Mouse (Mus musculus): Measurements from ENCODE around the gene Ccdc84. TPM values are rescaled to one million over a fixed set of nuclear protein-coding genes. Genes with fewer than 3 reads are reported as not detected.
A peak's percentile ranks its signal among the peaks of the same experiment; 100 is the strongest.
"Not testable (repeated sequence)": the region's sequence is repeated elsewhere in the genome, so short reads cannot be mapped to it uniquely, and the experiment has no call there.

Gene Ccdc84
- polyA plus RNA-seq, 1 experiment from 2014 or later: 30.9 TPM

- peaks cover 21% of the 10 kb centered on the region for H3K4me1 ChIP-seq
- peak; percentile 98 for ATAC-seq (replicated peaks; ENCODE audit: low FRiP score)
Measured at GRCm38 (mm10) chr9:44379054-44379834, 39.1 kb downstream of the Ccdc84 start, which contains the start of gene Hyou1. Gene Hyou1, plus strand, starts transcription at chr9:44379490.

GRCm38 (mm10) chr9:44378153-44378730 is 40.1 kb downstream of the Ccdc84 start:
- peak overlapping the region; percentile 77 for H3K4me3 ChIP-seq (replicated peaks)
- peak overlapping the region; percentile 83 for H3K27ac ChIP-seq
- H3K9ac ChIP-seq: peak overlapping the region; percentile 65
- peak overlapping the region; percentile 76 for H3K4me2 ChIP-seq
- WGBS: 84% methylated on average over 5 of the region's 5 CpGs
- no peaks in the 10 kb centered on the region for H3K27me3 ChIP-seq
- peaks cover 27% of the 10 kb centered on the region for H3K36me3 ChIP-seq
- H3K4me1 ChIP-seq: peaks cover 21% of the 10 kb centered on the region
- H3K9me3 ChIP-seq (replicated peaks): no peaks in the 10 kb centered on the region
- no peak for ATAC-seq (replicated peaks; ENCODE audit: low FRiP score)

More at GRCm38 (mm10) chr9:44379054-44379834, 39.1 kb downstream of the Ccdc84 start, which contains the start of gene Hyou1:
- H3K27ac ChIP-seq: peak within 1 kb of the TSS; percentile 87
- H3K9ac ChIP-seq: peak within 1 kb of the TSS; percentile 91
- H3K27me3 ChIP-seq: no peaks in the 10 kb centered on the region
- peak within 1 kb of the TSS; percentile 77 for H3K4me3 ChIP-seq (replicated peaks)
- H3K9me3 ChIP-seq (replicated peaks): no peaks in the 10 kb centered on the region
- WGBS: under 1% methylated on average over 83 of the region's 83 CpGs
- peaks cover 37% of the 10 kb centered on the region for H3K36me3 ChIP-seq
- H3K4me2 ChIP-seq: peak within 1 kb of the TSS; percentile 76

DNA sequence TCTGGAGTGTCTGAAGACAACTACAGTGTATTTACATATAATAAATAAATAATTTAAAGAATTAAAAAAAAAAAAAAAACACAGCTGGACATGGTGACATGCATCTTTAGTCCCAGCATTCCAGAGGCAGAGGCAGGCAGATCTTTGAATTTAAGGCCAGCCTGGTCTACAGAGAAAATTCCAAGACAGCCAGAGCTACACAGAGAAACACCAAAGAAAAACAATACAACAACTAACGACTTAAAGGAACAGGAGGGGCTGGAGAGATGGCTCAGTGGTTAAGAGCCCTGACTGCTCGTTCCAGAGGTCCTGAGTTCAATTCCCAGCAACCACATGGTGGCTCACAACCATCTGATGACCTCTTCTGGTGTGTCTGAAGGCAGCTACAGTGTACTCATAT is 41.0 kb downstream of the Ccdc84 start:
- not testable (repeated sequence) for H3K9me3 ChIP-seq (replicated peaks); H3K9ac ChIP-seq; H3K4me2 ChIP-seq; H3K4me3 ChIP-seq (replicated peaks); ATAC-seq (replicated peaks; ENCODE audit: low FRiP score); H3K27me3 ChIP-seq; H3K27ac ChIP-seq
- WGBS: 81% methylated on average over 2 of the region's 2 CpGs
- Histone ChIP-seq H3K36me3 (peaks cover 18% of the 10 kb centered on the region), H3K4me1 (peaks cover 21% of the 10 kb centered on the region)

- Histone ChIP-seq H3K4me1 (peaks cover 21% of the 10 kb centered on the region), H3K9ac (no peak overlapping the region), H3K4me3 (replicated peaks) (no peak overlapping the region), H3K27me3 (no peaks in the 10 kb centered on the region), H3K9me3 (replicated peaks) (no peaks in the 10 kb centered on the region), H3K4me2 (no peak overlapping the region), H3K27ac (no peak overlapping the region), H3K36me3 (peaks cover 6% of the 10 kb centered on the region)
- ATAC-seq (replicated peaks; ENCODE audit: low FRiP score): no peak
- WGBS: 89% methylated on average over 6 of the region's 6 CpGs
Measured at GRCm38 (mm10) chr9:44376141-44376540, 42.2 kb downstream of the Ccdc84 start.

DNA sequence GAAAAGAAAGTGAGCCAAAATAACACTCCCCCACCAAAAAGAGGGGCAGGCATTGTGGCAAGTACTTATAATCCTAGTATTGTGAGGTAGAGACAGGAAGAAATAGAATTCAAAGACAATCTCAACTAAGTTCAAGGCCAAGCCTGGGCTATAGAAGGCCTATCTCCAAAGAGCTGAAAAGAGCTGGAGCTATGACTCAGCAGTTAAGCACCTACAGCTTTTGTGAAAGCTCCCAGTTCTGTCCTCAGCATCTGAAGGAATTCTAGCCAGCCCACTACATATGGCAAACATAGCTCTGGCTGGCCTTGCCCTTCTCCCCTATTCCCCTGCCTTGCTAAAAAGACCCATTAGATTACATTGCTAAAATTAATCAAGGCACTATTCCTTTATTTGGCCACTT is 45.0 kb downstream of the Ccdc84 start:
- Histone ChIP-seq H3K4me3 (replicated peaks) (no peak overlapping the region), H3K9me3 (replicated peaks) (no peaks in the 10 kb centered on the region), H3K36me3 (no peaks in the 10 kb centered on the region), H3K27ac (no peak overlapping the region), H3K9ac (no peak overlapping the region), H3K4me2 (no peak overlapping the region), H3K27me3 (no peaks in the 10 kb centered on the region), H3K4me1 (peaks cover 4% of the 10 kb centered on the region)
- no peak for ATAC-seq (replicated peaks; ENCODE audit: low FRiP score)

DNA sequence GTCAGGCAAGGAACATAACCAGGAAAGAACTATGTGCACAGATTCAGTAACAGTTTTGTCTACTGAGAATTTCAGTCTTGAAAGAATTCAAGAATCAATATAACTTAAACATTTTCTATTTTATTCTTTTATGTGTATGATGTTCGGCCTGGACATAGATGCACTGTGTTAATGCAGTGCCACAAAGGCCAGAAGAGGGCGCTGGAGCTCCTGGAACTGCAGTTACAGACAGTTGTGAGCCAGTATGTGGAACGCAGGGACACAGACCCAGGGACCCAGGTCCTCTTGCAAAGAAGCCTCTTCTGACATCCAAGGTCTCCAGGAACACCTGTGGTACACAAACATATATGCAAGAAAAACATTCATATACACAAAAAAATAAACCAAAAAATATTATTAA is 53.9 kb downstream of the Ccdc84 start:
- Histone ChIP-seq H3K36me3 (peaks cover 5% of the 10 kb centered on the region), H3K9ac (no peak overlapping the region), H3K9me3 (replicated peaks) (no peaks in the 10 kb centered on the region), H3K4me1 (peaks cover 8% of the 10 kb centered on the region), H3K4me2 (no peak overlapping the region), H3K4me3 (replicated peaks) (no peak overlapping the region), H3K27ac (no peak overlapping the region), H3K27me3 (no peaks in the 10 kb centered on the region)
- no peak for ATAC-seq (replicated peaks; ENCODE audit: low FRiP score)
- WGBS: 59% methylated on average over 3 of the region's 3 CpGs

DNA sequence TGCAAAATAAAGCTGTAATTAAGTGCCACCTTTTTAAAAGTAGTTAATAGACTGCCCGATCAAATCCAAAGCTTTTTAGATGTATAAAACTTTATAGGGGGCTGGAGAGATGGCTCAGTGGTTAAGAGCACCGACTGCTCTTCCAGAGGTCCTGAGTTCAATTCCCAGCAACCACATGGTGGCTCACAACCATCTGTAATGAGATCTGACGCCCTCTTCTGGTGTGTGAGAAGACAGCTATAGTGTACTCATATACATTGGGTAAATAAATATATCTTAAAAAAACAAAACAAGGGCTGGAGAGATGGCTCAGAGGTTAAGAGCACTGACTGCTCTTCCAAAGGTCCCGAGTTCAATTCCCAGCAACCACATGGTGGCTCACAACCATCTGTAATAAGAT is 56.4 kb downstream of the Ccdc84 start:
- H3K9me3 ChIP-seq (replicated peaks); H3K27me3 ChIP-seq; H3K4me1 ChIP-seq: not testable (repeated sequence)
- ATAC-seq (replicated peaks; ENCODE audit: low FRiP score): peak; percentile 40; the same call in 1 of the 2 replicates
- peak overlapping the region; percentile 80 for H3K27ac ChIP-seq
- H3K4me2 ChIP-seq: peak overlapping the region; percentile 76
- WGBS: 43% methylated on average over 4 of the region's 4 CpGs
- peak overlapping the region; percentile 80 for H3K4me3 ChIP-seq (replicated peaks)
- peak overlapping the region; percentile 85 for H3K9ac ChIP-seq
- peaks cover 29% of the 10 kb centered on the region for H3K36me3 ChIP-seq

GRCm38 (mm10) chr9:44361190-44361917 is 57.0 kb downstream of the Ccdc84 start, which contains the start of gene Vps11:
Gene Vps11, minus strand, starts transcription at chr9:44361670.
- peak within 1 kb of the TSS; percentile 85 for H3K9ac ChIP-seq
- WGBS: under 1% methylated on average over 44 of the region's 44 CpGs
- H3K4me2 ChIP-seq: peak within 1 kb of the TSS; percentile 76
- peak; percentile 89 for ATAC-seq (replicated peaks; ENCODE audit: low FRiP score)
- H3K27ac ChIP-seq: peak within 1 kb of the TSS; percentile 80
- peaks cover 8% of the 10 kb centered on the region for H3K4me1 ChIP-seq
- H3K9me3 ChIP-seq (replicated peaks): no peaks in the 10 kb centered on the region
- H3K4me3 ChIP-seq (replicated peaks): peak within 1 kb of the TSS; percentile 80
- no peaks in the 10 kb centered on the region for H3K27me3 ChIP-seq
- peaks cover 35% of the 10 kb centered on the region for H3K36me3 ChIP-seq

Small RNA genes lying within 50 kb of the gene (microRNA-seq; reads per million reads assigned to microRNA genes)
- not detected for gene Mir7085

Other genes with a start within 250 kb of the Ccdc84 start
- 18.6 and 22.9 TPM in 2 replicates for gene Cbl, start 184.5 kb downstream of the Ccdc84 start, polyA plus RNA-seq (2015; fragmentation: Nextera tagmentation; extraction: Ambion mirVana)
- not detected in 2 replicates for gene Ccdc153, start 177.9 kb downstream of the Ccdc84 start, polyA plus RNA-seq (2015; fragmentation: Nextera tagmentation; extraction: Ambion mirVana)
- gene Pdzd3, start 167.1 kb downstream of the Ccdc84 start, polyA plus RNA-seq (2015; fragmentation: Nextera tagmentation; extraction: Ambion mirVana): 7.8 and 8.5 TPM in 2 replicates
- 6.5 and 7.9 TPM in 2 replicates for gene Nlrx1, start 150.0 kb downstream of the Ccdc84 start, polyA plus RNA-seq (2015; fragmentation: Nextera tagmentation; extraction: Ambion mirVana)
- 2.5 and 3.4 TPM in 2 replicates for gene Abcg4, start 130.0 kb downstream of the Ccdc84 start, polyA plus RNA-seq (2015; fragmentation: Nextera tagmentation; extraction: Ambion mirVana)
- gene Hinfp, start 112.9 kb downstream of the Ccdc84 start, polyA plus RNA-seq (2015; fragmentation: Nextera tagmentation; extraction: Ambion mirVana): 27.1 and 27.9 TPM in 2 replicates
- 6.6 and 8.8 TPM in 2 replicates for gene C2cd2l, start 98.3 kb downstream of the Ccdc84 start, polyA plus RNA-seq (2015; fragmentation: Nextera tagmentation; extraction: Ambion mirVana)
- gene Dpagt1, start 92.5 kb downstream of the Ccdc84 start, polyA plus RNA-seq (2015; fragmentation: Nextera tagmentation; extraction: Ambion mirVana): 41.7 and 46.7 TPM in 2 replicates
- gene H2afx, start 83.9 kb downstream of the Ccdc84 start, polyA plus RNA-seq (2015; fragmentation: Nextera tagmentation; extraction: Ambion mirVana): 390 and 426 TPM in 2 replicates
- 126 and 145 TPM in 2 replicates for gene Hmbs, start 74.3 kb downstream of the Ccdc84 start, polyA plus RNA-seq (2015; fragmentation: Nextera tagmentation; extraction: Ambion mirVana)
- 30.4 and 32.9 TPM in 2 replicates for gene Vps11, start 56.9 kb downstream of the Ccdc84 start, polyA plus RNA-seq (2015; fragmentation: Nextera tagmentation; extraction: Ambion mirVana)
- 43.9 and 48.2 TPM in 2 replicates for gene Hyou1, start 39.1 kb downstream of the Ccdc84 start, polyA plus RNA-seq (2015; fragmentation: Nextera tagmentation; extraction: Ambion mirVana)
- 47.5 and 48.4 TPM in 2 replicates for gene Slc37a4, start 21.7 kb downstream of the Ccdc84 start, polyA plus RNA-seq (2015; fragmentation: Nextera tagmentation; extraction: Ambion mirVana)
- gene Rps25, start 11.4 kb downstream of the Ccdc84 start, polyA plus RNA-seq (2015; fragmentation: Nextera tagmentation; extraction: Ambion mirVana): 1,882 and 2,019 TPM in 2 replicates
- 135 and 138 TPM in 2 replicates for gene Trappc4, start 11.0 kb downstream of the Ccdc84 start, polyA plus RNA-seq (2015; fragmentation: Nextera tagmentation; extraction: Ambion mirVana)
- gene Foxr1, start 22.6 kb upstream of the Ccdc84 start, polyA plus RNA-seq (2015; fragmentation: Nextera tagmentation; extraction: Ambion mirVana): not detected in 2 replicates
- 0.60 and 2.5 TPM in 2 replicates for gene Upk2, start 36.4 kb upstream of the Ccdc84 start, polyA plus RNA-seq (2015; fragmentation: Nextera tagmentation; extraction: Ambion mirVana)
- 11.3 and 11.7 TPM in 2 replicates for gene Bcl9l, start 64.3 kb upstream of the Ccdc84 start, polyA plus RNA-seq (2015; fragmentation: Nextera tagmentation; extraction: Ambion mirVana)
- gene Cxcr5, start 143.3 kb upstream of the Ccdc84 start, polyA plus RNA-seq (2015; fragmentation: Nextera tagmentation; extraction: Ambion mirVana): not detected in 2 replicates
- 16.7 and 17.9 TPM in 2 replicates for gene Ddx6, start 186.3 kb upstream of the Ccdc84 start, polyA plus RNA-seq (2015; fragmentation: Nextera tagmentation; extraction: Ambion mirVana)